Comparison of ENCODE assay signal across 8 mouse cellular contexts in the genomic region with DNA sequence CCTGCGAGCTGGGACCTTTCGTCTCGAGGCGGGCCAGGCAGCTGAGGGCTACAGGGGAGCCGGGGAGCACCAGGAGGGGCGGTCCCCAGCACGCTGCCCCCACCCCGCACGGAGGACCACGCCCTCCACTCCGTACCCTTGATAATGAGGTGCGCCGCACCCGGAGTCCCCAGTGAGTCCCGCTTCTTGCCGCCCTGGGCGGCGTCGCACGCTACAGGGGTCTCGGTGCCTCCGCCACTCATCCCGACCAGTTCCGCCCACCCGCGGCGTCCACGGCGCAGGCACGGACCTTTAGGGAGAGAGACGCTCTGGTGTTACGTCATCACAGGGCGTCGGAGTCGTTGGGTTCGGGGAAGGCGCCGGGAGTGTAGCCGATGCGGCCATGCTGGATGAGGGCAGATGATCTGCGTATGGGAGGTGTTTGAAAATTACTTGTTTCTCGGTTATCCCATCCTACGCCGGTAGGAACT. TPM values are rescaled to one million over a fixed set of nuclear protein-coding genes. Genes with fewer than 3 reads are reported as not detected.
DNase-seq lines count a peak whose midpoint lies in the region; ATAC-seq and TF ChIP-seq lines count a peak whose summit lies in the region.

A gene (minus strand): TSS at position 310 of the 470 bp plus-strand sequence.

- peaks cover 5% of the 10 kb centered on the region; the same call in 1 of the 2 replicates for H3K4me1 ChIP-seq in hindbrain, postnatal 0 days (ENCODE audit: insufficient read depth, low read length)

- no peaks in the 10 kb centered on the region for H3K9me3 ChIP-seq in hindbrain, postnatal 0 days (ENCODE audit: low read length)

- peak; percentile 90 for DNase-seq in WW6 (ENCODE audit: low read depth, low spot score)
- peak; percentile 94 to 97 for DNase-seq in cerebellum, postnatal 4 days (ENCODE audit: low spot score in 2 of 2)
- DNase-seq in gastrocnemius, adult 18-20 months (ENCODE audit: low spot score), result peak; percentile 94
- peak; percentile 99 for DNase-seq in hindbrain, postnatal 0 days (ENCODE audit: low spot score)
- DNase-seq in left cerebral cortex, adult 2 months (ENCODE audit: extremely low spot score in 1 of 2, low spot score in 2 of 2), result peak; percentile 95 to 96
- peak; percentile 96 to 97 for DNase-seq in right cerebral cortex, adult 2 months (ENCODE audit: low spot score in 2 of 2)
- DNase-seq in urinary bladder, postnatal 14 days (ENCODE audit: low spot score), result peak; percentile 95

- peak; percentile 98 for ATAC-seq in hindbrain, postnatal 0 days
- ATAC-seq in megakaryocyte, adult 5-6 weeks (ENCODE audit: poor library complexity, severe bottlenecking), result peak; percentile 95

- H3K4me3 ChIP-seq in hindbrain, postnatal 0 days (ENCODE audit: low read length), result peak within 1 kb of the TSS; percentile 92
- peak within 1 kb of the TSS; percentile 71 for H3K4me3 ChIP-seq in left cerebral cortex, adult 2 months

- WGBS in hindbrain, postnatal 0 days, result under 1% methylated on average over 40 of the region's 44 CpGs

- peak within 1 kb of the TSS; percentile 88 for H3K9ac ChIP-seq in hindbrain, postnatal 0 days (replicated peaks; ENCODE audit: low read length)

- peak within 1 kb of the TSS; percentile 91 for H3K4me2 ChIP-seq in hindbrain, postnatal 0 days (ENCODE audit: low read depth, low read length)

- intact Hi-C loops in left cerebral cortex, adult 2 months (cut with DNase I), result loop anchor here (1.0 kb wide), 1 partner anchor 23 kb away; no protein-coding TSS in a partner anchor

- no peak for TF ChIP-seq CTCF in hindbrain, postnatal 0 days (IDR thresholded peaks at IDR 0.05; ENCODE audit: low read depth)
- no peak; the same call in 1 of the 2 replicates for TF ChIP-seq CTCF in left cerebral cortex, adult 2 months (IDR thresholded peaks at IDR 0.05)

- no peaks in the 10 kb centered on the region for H3K27me3 ChIP-seq in hindbrain, postnatal 0 days (ENCODE audit: insufficient read depth, low read length)

- peak within 1 kb of the TSS; percentile 86 for H3K27ac ChIP-seq in hindbrain, postnatal 0 days
- H3K27ac ChIP-seq in left cerebral cortex, adult 2 months, result peak within 1 kb of the TSS; percentile 92

- H3K36me3 ChIP-seq in hindbrain, postnatal 0 days (ENCODE audit: insufficient read depth, low read length), result no peaks in the 10 kb centered on the region

RNA-seq across cellular contexts. Expression of the gene that starts here (rescaled TPM):
- 1 to 10 TPM; 6.0 to 7.1 TPM for total RNA-seq in gastrocnemius, adult 18-20 months (2021)
- 9.7 and 10.1 TPM in 2 replicates for total RNA-seq in hindbrain, postnatal 0 days (2014; rRNA removed)
- 22.2 and 23.5 TPM in 2 replicates for polyA plus RNA-seq in hindbrain, postnatal 0 days (2015; fragmentation: Nextera tagmentation; extraction: Ambion mirVana)
- total RNA-seq in left cerebral cortex, adult 2 months (2021), result 1 to 10 TPM; 9.6 to 9.8 TPM
- 1.6 and 2.1 TPM in 2 replicates for total RNA-seq in megakaryocyte, adult 5-6 weeks (2015)
- 3.6 and 5.9 TPM in 2 replicates for total RNA-seq in megakaryocyte, adult 5-6 weeks (2017)

Comparison
In these comparisons a context has a peak if more than half of its experiments do, and no peak if none do; other contexts are left out.
1. Peak in every context shown above with its lines: DNase-seq, ATAC-seq, H3K4me3 ChIP-seq and H3K27ac ChIP-seq.